Mouse (Mus musculus) neural tube, embryonic 13.5 days (tissue): ENCODE data around the gene Map3k19. TPM values are rescaled to one million over a fixed set of nuclear protein-coding genes. Genes with fewer than 3 reads are reported as not detected.

Experiments
- ATAC-seq: fragments of 200-750 bp; cut with Nextera tagmentation; 2 replicates; pipeline ENCODE4 v1.8.0; 2017; ENCODE audit warnings: low read depth, mild to moderate bottlenecking, moderate TSS enrichment, moderate library complexity
- H3K27ac ChIP-seq: fragments of 300-500 bp; sonication (generic); replicated peaks from 2 replicates; pipeline ENCODE4 v1.5.1; 2015; ENCODE audit warnings: moderate library complexity, mild to moderate bottlenecking, inconsistent platforms
- H3K27me3 ChIP-seq: fragments of 300-500 bp; sonication (generic); 2 replicates; pipeline ENCODE4 v1.6.1; 2015; ENCODE audit warnings: mild to moderate bottlenecking, inconsistent platforms
- H3K36me3 ChIP-seq: fragments of 300-500 bp; sonication (generic); 2 replicates; pipeline ENCODE4 v1.6.1; 2015; ENCODE audit warnings: mild to moderate bottlenecking, inconsistent platforms
- H3K4me1 ChIP-seq: fragments of 300-500 bp; sonication (generic); replicated peaks from 2 replicates; pipeline ENCODE4 v1.6.1; 2015; ENCODE audit warnings: inconsistent platforms
- H3K4me2 ChIP-seq: fragments of 300-500 bp; sonication (generic); 2 replicates; pipeline ENCODE4 v1.6.1; 2015; ENCODE audit warnings: inconsistent platforms, mild to moderate bottlenecking, moderate library complexity
- H3K4me3 ChIP-seq: fragments of 300-500 bp; sonication (generic); 2 replicates; pipeline ENCODE4 v1.5.1; 2015; ENCODE audit warnings: mild to moderate bottlenecking, inconsistent platforms
- H3K9ac ChIP-seq: fragments of 300-500 bp; sonication (generic); 2 replicates; pipeline ENCODE4 v1.6.1; 2015; ENCODE audit warnings: moderate library complexity, mild to moderate bottlenecking, inconsistent platforms
- H3K9me3 ChIP-seq: fragments of 300-500 bp; sonication (generic); 2 replicates; pipeline ENCODE4 v1.6.1; 2016; ENCODE audit warnings: inconsistent platforms
- WGBS: fragments of 180-500 bp; shearing (Covaris S2); methylation state at CpG from one replicate; pipeline ENCODE4 v1.1.7; 2015; 5-methylcytosine and 5-hydroxymethylcytosine counted together
- polyA plus RNA-seq: library from polyadenylated mRNA; unstranded; fragments of >200 nt; fragmentation: Nextera tagmentation; extraction: Ambion mirVana; gene quantifications from 2 replicates; pipeline ENCODE4 v1.2.1, GENCODE M21; 2015

Gene Map3k19
- polyA plus RNA-seq, 1 experiment from 2014 or later = 0.22 TPM

- Histone ChIP-seq H3K27me3 (no peaks in the 10 kb centered on the region), H3K9me3 (no peaks in the 10 kb centered on the region), H3K4me3 (no peak overlapping the region), H3K36me3 (peaks cover 24% of the 10 kb centered on the region), H3K9ac (no peak overlapping the region), H3K4me2 (no peak overlapping the region), H3K27ac (no peak overlapping the region), H3K4me1 (0 out of 2 replicates have a peak, but pooled peaks cover under 1% of the 10 kb centered on the region)
- ATAC-seq = no peak
- 90% methylated on average over 6 of the region's 6 CpGs for WGBS
Observed at GRCm38 (mm10) chr1:127795087-127795769, 59.6 kb downstream of the Map3k19 start.

GRCm38 (mm10) chr1:127793459-127793858 is 61.4 kb downstream of the Map3k19 start:
- Histone ChIP-seq H3K27me3 (no peaks in the 10 kb centered on the region), H3K9me3 (no peaks in the 10 kb centered on the region), H3K27ac (no peak overlapping the region), H3K9ac (no peak overlapping the region), H3K36me3 (peaks cover 15% of the 10 kb centered on the region), H3K4me2 (no peak overlapping the region), H3K4me3 (no peak overlapping the region), H3K4me1 (0 out of 2 replicates have a peak, but pooled peaks cover 10% of the 10 kb centered on the region)
- WGBS = 94% methylated on average over 1 of the region's 1 CpGs
- ATAC-seq = no peak

GRCm38 (mm10) chr1:127788943-127789342 is 65.9 kb downstream of the Map3k19 start:
- Histone ChIP-seq H3K4me3 (no peak overlapping the region), H3K4me2 (no peak overlapping the region), H3K9ac (no peak overlapping the region), H3K4me1 (peaks cover 17% of the 10 kb centered on the region; the same call in 1 of the 2 replicates), H3K27me3 (no peaks in the 10 kb centered on the region), H3K36me3 (peaks cover 12% of the 10 kb centered on the region), H3K9me3 (no peaks in the 10 kb centered on the region), H3K27ac (no peak overlapping the region)
- WGBS = 75% methylated on average over 6 of the region's 6 CpGs
- ATAC-seq = no peak

- Histone ChIP-seq H3K9me3 (no peaks in the 10 kb centered on the region), H3K4me3 (no peak overlapping the region), H3K4me1 (peaks cover 44% of the 10 kb centered on the region), H3K4me2 (no peak overlapping the region), H3K27me3 (no peaks in the 10 kb centered on the region), H3K9ac (no peak overlapping the region), H3K36me3 (no peaks in the 10 kb centered on the region), H3K27ac (no peak overlapping the region)
- no peak for ATAC-seq
- WGBS = 85% methylated on average over 1 of the region's 1 CpGs
Observed at GRCm38 (mm10) chr1:127785882-127786281, 68.9 kb downstream of the Map3k19 start.

- H3K27me3 ChIP-seq = no peaks in the 10 kb centered on the region
- no peak overlapping the region for H3K4me3 ChIP-seq
- no peak overlapping the region for H3K27ac ChIP-seq
- no peak overlapping the region for H3K4me2 ChIP-seq
- no peak overlapping the region for H3K9ac ChIP-seq
- H3K9me3 ChIP-seq = no peaks in the 10 kb centered on the region
- ATAC-seq = no peak
- H3K4me1 ChIP-seq = peaks cover 55% of the 10 kb centered on the region
- no peaks in the 10 kb centered on the region for H3K36me3 ChIP-seq
Observed at GRCm38 (mm10) chr1:127783862-127784261, 71.0 kb downstream of the Map3k19 start.

GRCm38 (mm10) chr1:127780849-127781248 is 74.0 kb downstream of the Map3k19 start:
- no peak overlapping the region for H3K9ac ChIP-seq
- no peaks in the 10 kb centered on the region for H3K27me3 ChIP-seq
- no peak overlapping the region for H3K27ac ChIP-seq
- WGBS = 56% methylated on average over 2 of the region's 2 CpGs
- peaks cover 75% of the 10 kb centered on the region for H3K4me1 ChIP-seq
- no peak overlapping the region for H3K4me2 ChIP-seq
- no peak for ATAC-seq
- H3K4me3 ChIP-seq = no peak overlapping the region
- H3K36me3 ChIP-seq = no peaks in the 10 kb centered on the region; the same call in 1 of the 2 replicates
- H3K9me3 ChIP-seq = no peaks in the 10 kb centered on the region

- 7% methylated on average over 3 of the region's 3 CpGs for WGBS
- ATAC-seq = no peak
- no peak overlapping the region for H3K9ac ChIP-seq
- no peak overlapping the region for H3K4me3 ChIP-seq
- H3K27me3 ChIP-seq = no peaks in the 10 kb centered on the region
- H3K4me1 ChIP-seq = peaks cover 77% of the 10 kb centered on the region
- H3K36me3 ChIP-seq = no peaks in the 10 kb centered on the region; the same call in 1 of the 2 replicates
- H3K4me2 ChIP-seq = no peak overlapping the region
- H3K9me3 ChIP-seq = no peaks in the 10 kb centered on the region
- H3K27ac ChIP-seq = no peak overlapping the region
Observed at GRCm38 (mm10) chr1:127780142-127780541, 74.7 kb downstream of the Map3k19 start.

GRCm38 (mm10) chr1:127778611-127779010 is 76.2 kb downstream of the Map3k19 start:
- Histone ChIP-seq H3K4me2 (no peak overlapping the region), H3K4me1 (peaks cover 76% of the 10 kb centered on the region), H3K4me3 (no peak overlapping the region), H3K9me3 (no peaks in the 10 kb centered on the region), H3K9ac (no peak overlapping the region), H3K27ac (no peak overlapping the region), H3K36me3 (no peaks in the 10 kb centered on the region; the same call in 1 of the 2 replicates), H3K27me3 (no peaks in the 10 kb centered on the region)
- ATAC-seq = no peak
- WGBS = 85% methylated on average over 3 of the region's 3 CpGs

GRCm38 (mm10) chr1:127776246-127776645 is 78.6 kb downstream of the Map3k19 start:
- ATAC-seq = no peak
- Histone ChIP-seq H3K4me3 (peak overlapping the region; percentile 2; the same call in 1 of the 2 replicates), H3K4me1 (peaks cover 65% of the 10 kb centered on the region), H3K9me3 (no peaks in the 10 kb centered on the region), H3K9ac (peak overlapping the region; percentile 13; the same call in 1 of the 2 replicates), H3K27me3 (no peaks in the 10 kb centered on the region), H3K27ac (no peak overlapping the region), H3K36me3 (no peaks in the 10 kb centered on the region; the same call in 1 of the 2 replicates), H3K4me2 (peak overlapping the region; percentile 88)
- WGBS = 78% methylated on average over 6 of the region's 6 CpGs

- H3K27me3 ChIP-seq = no peaks in the 10 kb centered on the region
- no peak overlapping the region for H3K27ac ChIP-seq
- no peak for ATAC-seq
- H3K4me1 ChIP-seq = peaks cover 57% of the 10 kb centered on the region
- H3K4me3 ChIP-seq = peak overlapping the region; percentile 92
- no peaks in the 10 kb centered on the region for H3K9me3 ChIP-seq
- H3K36me3 ChIP-seq = no peaks in the 10 kb centered on the region; the same call in 1 of the 2 replicates
- H3K9ac ChIP-seq = peak overlapping the region; percentile 91
- peak overlapping the region; percentile 88 for H3K4me2 ChIP-seq
- WGBS = 11% methylated on average over 10 of the region's 10 CpGs
Observed at GRCm38 (mm10) chr1:127775206-127775720, 79.6 kb downstream of the Map3k19 start.

- whole genome bisulfite sequencing = 0% methylated on average over 31 of the region's 31 CpGs
- peak overlapping the region; percentile 92 for H3K4me3 ChIP-seq
- H3K9ac ChIP-seq = peak overlapping the region; percentile 91
- H3K9me3 ChIP-seq = no peaks in the 10 kb centered on the region
- no peaks in the 10 kb centered on the region for H3K27me3 ChIP-seq
- peaks cover 50% of the 10 kb centered on the region for H3K4me1 ChIP-seq
- H3K27ac ChIP-seq = peak overlapping the region; percentile 93
- peak; percentile 48; the same call in 1 of the 2 replicates for ATAC-seq
- no peaks in the 10 kb centered on the region; the same call in 1 of the 2 replicates for H3K36me3 ChIP-seq
- peak overlapping the region; percentile 88 for H3K4me2 ChIP-seq
Observed at GRCm38 (mm10) chr1:127774501-127774880, 80.3 kb downstream of the Map3k19 start.

- Histone ChIP-seq H3K27me3 (no peaks in the 10 kb centered on the region), H3K9me3 (no peaks in the 10 kb centered on the region), H3K36me3 (no peaks in the 10 kb centered on the region; the same call in 1 of the 2 replicates), H3K4me2 (peak within 1 kb of the TSS; percentile 88), H3K9ac (peak within 1 kb of the TSS; percentile 91), H3K4me1 (peaks cover 44% of the 10 kb centered on the region), H3K4me3 (peak within 1 kb of the TSS; percentile 92), H3K27ac (peak within 1 kb of the TSS; percentile 93)
- ATAC-seq = peak; percentile 99
- under 1% methylated on average over 63 of the region's 63 CpGs for WGBS
Observed at GRCm38 (mm10) chr1:127773803-127774500, 80.9 kb downstream of the Map3k19 start, which contains the start of gene Ccnt2. Gene Ccnt2 (plus strand): TSS chr1:127774164.
